In genomic region chr8:84363428-84364134, GRCm38 (mm10) we compare ENCODE assay signal across 8 mouse cellular contexts. TPM values are rescaled to one million over a fixed set of nuclear protein-coding genes. Genes with fewer than 3 reads are reported as not detected.
DNase-seq lines count a peak whose midpoint lies in the region; ATAC-seq and TF ChIP-seq lines count a peak whose summit lies in the region.

No protein-coding gene starts in this region.

- peaks cover 32% of the 10 kb centered on the region for H3K27me3 ChIP-seq in forebrain, embryonic 10.5 days (ENCODE audit: poor library complexity, severe bottlenecking)
- peaks cover 30% of the 10 kb centered on the region for H3K27me3 ChIP-seq in forebrain, embryonic 12.5 days
- no peaks in the 10 kb centered on the region; the same call in 1 of the 2 replicates for H3K27me3 ChIP-seq in forebrain, embryonic 11.5 days (ENCODE audit: control insufficient read depth, insufficient read depth, low read length)
- H3K27me3 ChIP-seq in hindbrain, embryonic 14.5 days (ENCODE audit: control insufficient read depth, insufficient read depth, low read length), result 0 out of 2 replicates have a peak, but pooled peaks cover 4% of the 10 kb centered on the region
- H3K27me3 ChIP-seq in midbrain, postnatal 0 days (ENCODE audit: insufficient read depth, low read length), result 0 out of 2 replicates have a peak, but pooled peaks cover 6% of the 10 kb centered on the region

- no peaks in the 10 kb centered on the region for H3K4me1 ChIP-seq in forebrain, embryonic 10.5 days
- H3K4me1 ChIP-seq in forebrain, embryonic 12.5 days, result no peaks in the 10 kb centered on the region
- no peaks in the 10 kb centered on the region for H3K4me1 ChIP-seq in forebrain, embryonic 11.5 days (replicated peaks; ENCODE audit: control insufficient read depth, insufficient read depth, low read length)
- H3K4me1 ChIP-seq in hindbrain, embryonic 14.5 days (replicated peaks; ENCODE audit: control insufficient read depth, insufficient read depth, low read length), result no peaks in the 10 kb centered on the region; the same call in 1 of the 2 replicates
- no peaks in the 10 kb centered on the region for H3K4me1 ChIP-seq in midbrain, postnatal 0 days (ENCODE audit: insufficient read depth, low read length)

- peak; percentile 81 for DNase-seq in forebrain, embryonic 10.5 days (ENCODE audit: extremely low spot score, low spot score)
- peak; percentile 26 for DNase-seq in brain, embryonic 18.5 days (ENCODE audit: low read depth, low spot score)
- DNase-seq in forebrain, embryonic 11.5 days (ENCODE audit: low spot score), result peak; percentile 89
- peak; percentile 84 for DNase-seq in hindbrain, embryonic 14.5 days (ENCODE audit: low spot score)
- peak; percentile 77 to 85 for DNase-seq in left cerebral cortex, postnatal 14 days (ENCODE audit: low spot score in 2 of 2)
- DNase-seq in midbrain, postnatal 0 days (ENCODE audit: low spot score), result peak; percentile 82
- DNase-seq in spleen, postnatal 14 days (ENCODE audit: low spot score in 2 of 2), result peak; percentile 28 to 55

- H3K36me3 ChIP-seq in forebrain, embryonic 10.5 days (replicated peaks), result no peaks in the 10 kb centered on the region
- no peaks in the 10 kb centered on the region for H3K36me3 ChIP-seq in forebrain, embryonic 12.5 days (replicated peaks)
- H3K36me3 ChIP-seq in forebrain, embryonic 11.5 days (ENCODE audit: control insufficient read depth, insufficient read depth, low read length), result no peaks in the 10 kb centered on the region
- H3K36me3 ChIP-seq in hindbrain, embryonic 14.5 days (replicated peaks; ENCODE audit: control insufficient read depth, insufficient read depth), result no peaks in the 10 kb centered on the region
- no peaks in the 10 kb centered on the region for H3K36me3 ChIP-seq in midbrain, postnatal 0 days (ENCODE audit: insufficient read depth, low read length)

- H3K9me3 ChIP-seq in forebrain, embryonic 10.5 days, result no peaks in the 10 kb centered on the region
- H3K9me3 ChIP-seq in forebrain, embryonic 12.5 days, result no peaks in the 10 kb centered on the region
- no peaks in the 10 kb centered on the region for H3K9me3 ChIP-seq in forebrain, embryonic 11.5 days (ENCODE audit: control insufficient read depth, low read length)
- H3K9me3 ChIP-seq in hindbrain, embryonic 14.5 days (ENCODE audit: control insufficient read depth, low read length), result 0 out of 2 replicates have a peak, but pooled peaks cover 2% of the 10 kb centered on the region
- no peaks in the 10 kb centered on the region for H3K9me3 ChIP-seq in midbrain, postnatal 0 days (ENCODE audit: low read length)

- intact Hi-C loops in left cerebral cortex, postnatal 14 days (cut with DNase I), result loop anchor here (2.0 to 5.0 kb wide), 3 partner anchors 149 to 209 kb away; no protein-coding TSS in a partner anchor

- no peak for ATAC-seq in forebrain, embryonic 12.5 days (ENCODE audit: low FRiP score)
- ATAC-seq in forebrain, embryonic 11.5 days (replicated peaks; ENCODE audit: low FRiP score), result no peak
- ATAC-seq in hindbrain, embryonic 14.5 days (ENCODE audit: low FRiP score), result peak; percentile 77; the same call in 1 of the 2 replicates
- peak; percentile 60; the same call in 1 of the 2 replicates for ATAC-seq in midbrain, postnatal 0 days (ENCODE audit: low FRiP score)

- 14% methylated on average over 23 of the region's 23 CpGs for WGBS in forebrain, embryonic 10.5 days
- 14% methylated on average over 23 of the region's 23 CpGs for WGBS in forebrain, embryonic 12.5 days
- 13% methylated on average over 23 of the region's 23 CpGs for WGBS in forebrain, embryonic 11.5 days
- WGBS in hindbrain, embryonic 14.5 days, result 14% methylated on average over 23 of the region's 23 CpGs
- 10% methylated on average over 23 of the region's 23 CpGs for WGBS in midbrain, postnatal 0 days

- no peak overlapping the region for H3K4me2 ChIP-seq in forebrain, embryonic 12.5 days
- no peak overlapping the region for H3K4me2 ChIP-seq in forebrain, embryonic 11.5 days (ENCODE audit: low read depth, low read length, severe bottlenecking)
- H3K4me2 ChIP-seq in hindbrain, embryonic 14.5 days (replicated peaks), result no peak overlapping the region
- H3K4me2 ChIP-seq in midbrain, postnatal 0 days (ENCODE audit: low read depth, low read length, poor library complexity, severe bottlenecking), result no peak overlapping the region

- H3K27ac ChIP-seq in forebrain, embryonic 10.5 days, result no peak overlapping the region
- H3K27ac ChIP-seq in forebrain, embryonic 12.5 days, result no peak overlapping the region
- no peak overlapping the region for H3K27ac ChIP-seq in forebrain, embryonic 11.5 days (ENCODE audit: low read depth, low read length)
- no peak overlapping the region for H3K27ac ChIP-seq in hindbrain, embryonic 14.5 days
- H3K27ac ChIP-seq in midbrain, postnatal 0 days (ENCODE audit: low read depth, low read length), result no peak overlapping the region

- no peak overlapping the region for H3K4me3 ChIP-seq in forebrain, embryonic 10.5 days
- H3K4me3 ChIP-seq in forebrain, embryonic 12.5 days (replicated peaks), result no peak overlapping the region
- no peak overlapping the region for H3K4me3 ChIP-seq in forebrain, embryonic 11.5 days (ENCODE audit: low read depth, low read length)
- H3K4me3 ChIP-seq in hindbrain, embryonic 14.5 days (replicated peaks; ENCODE audit: low read length), result no peak overlapping the region
- no peak overlapping the region for H3K4me3 ChIP-seq in midbrain, postnatal 0 days (ENCODE audit: low read depth, low read length)

- no peak overlapping the region for H3K9ac ChIP-seq in forebrain, embryonic 12.5 days
- H3K9ac ChIP-seq in forebrain, embryonic 11.5 days (ENCODE audit: low read length), result no peak overlapping the region
- no peak overlapping the region for H3K9ac ChIP-seq in hindbrain, embryonic 14.5 days
- no peak overlapping the region for H3K9ac ChIP-seq in midbrain, postnatal 0 days (replicated peaks; ENCODE audit: low read length, poor library complexity, severe bottlenecking)

- TF ChIP-seq CTCF in midbrain, postnatal 0 days (IDR thresholded peaks at IDR 0.05), result peak; percentile 98

RNA-seq across cellular contexts. Expression of gene Cacna1a, which starts 24.7 kb away (rescaled TPM):
- 6.0 and 7.4 TPM in 2 replicates for polyA plus RNA-seq in forebrain, embryonic 10.5 days (2016; fragmentation: Nextera tagmentation; extraction: Ambion mirVana)
- polyA plus RNA-seq in forebrain, embryonic 12.5 days (2016; fragmentation: Nextera tagmentation; extraction: Ambion mirVana), result 8.2 and 11.5 TPM in 2 replicates
- 6.9 and 7.7 TPM in 2 replicates for polyA plus RNA-seq in forebrain, embryonic 11.5 days (2014; fragmentation: Nextera tagmentation; extraction: Ambion mirVana)
- polyA plus RNA-seq in hindbrain, embryonic 14.5 days (2014; fragmentation: Nextera tagmentation; extraction: Ambion mirVana), result 14.1 and 18.5 TPM in 2 replicates
- 100 to 1,000 TPM; 288 to 326 TPM for total RNA-seq in left cerebral cortex, postnatal 14 days (2021)
- total RNA-seq in midbrain, postnatal 0 days (2014; rRNA removed), result 67.0 and 134 TPM in 2 replicates
- polyA plus RNA-seq in midbrain, postnatal 0 days (2015; fragmentation: Nextera tagmentation; extraction: Ambion mirVana), result 10.0 and 15.4 TPM in 2 replicates

Comparison
In these comparisons a context has a peak if more than half of its experiments do, and no peak if none do; other contexts are left out.
1. DNase-seq: peak in every context shown above with its lines; median percentile 89 in forebrain, embryonic 11.5 days; 84 in hindbrain, embryonic 14.5 days; 82 in midbrain, postnatal 0 days; 81 in forebrain, embryonic 10.5 days; 81 in left cerebral cortex, postnatal 14 days; 42 in spleen, postnatal 14 days; 26 in brain, embryonic 18.5 days.
2. ATAC-seq: peak in hindbrain, embryonic 14.5 days (single experiment) and midbrain, postnatal 0 days (single experiment); none in forebrain, embryonic 12.5 days (single experiment) and forebrain, embryonic 11.5 days (single experiment).